Mouse (Mus musculus) urinary bladder, postnatal 36 days (tissue): ENCODE measurements around the gene Olfr577.

Experiments used
- DNase-seq, 2 experiments: peaks; one replicate each; pipeline ENCODE4 v3.0.0; 2022; ENCODE audit warnings: low spot score in 2 of 2, mixed read lengths in 1 of 2

Olfr577 gene

DNA sequence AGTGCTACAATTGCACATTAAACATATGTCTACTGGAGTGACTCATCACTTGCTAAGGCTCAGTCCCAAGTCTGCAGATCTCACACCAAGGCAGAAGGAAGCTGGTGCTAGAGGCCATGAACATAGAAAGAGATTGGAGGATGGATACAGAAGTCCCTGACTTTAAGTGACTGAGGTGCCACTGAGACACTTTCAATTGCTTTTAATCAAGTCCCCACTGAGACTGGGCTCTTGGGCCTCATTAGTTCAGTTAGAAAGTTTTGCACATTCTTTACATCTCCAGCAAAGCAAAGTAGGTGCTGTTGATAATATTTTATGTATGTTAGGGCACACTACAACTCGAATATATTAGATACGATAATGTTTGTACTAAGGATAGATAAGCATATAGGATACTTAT, at the start of gene Olfr577:
Gene Olfr577, minus strand, starts transcription at position 101 of the 400 bp plus-strand sequence.
- DNase-seq: no peak

DNA sequence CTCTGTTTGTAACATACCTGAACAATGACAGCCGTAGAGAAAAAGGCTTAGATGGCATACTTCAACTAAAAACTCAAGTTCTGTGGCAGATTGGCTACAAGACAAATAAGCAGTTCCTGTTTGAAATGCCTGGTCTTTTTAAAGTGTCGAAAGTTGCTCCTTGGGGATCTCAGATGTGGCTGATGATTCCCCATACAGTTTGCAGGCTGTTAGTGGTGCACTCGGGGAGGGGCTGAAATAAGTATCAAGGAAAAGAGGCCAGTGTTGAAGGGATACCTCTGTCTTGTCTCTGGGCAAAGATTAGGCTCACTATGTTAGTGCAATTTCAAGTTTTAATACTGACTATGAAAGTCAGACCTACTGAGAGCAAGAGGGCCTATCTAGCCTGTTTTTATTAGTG, 13.5 kb upstream of the Olfr577 start, which contains the start of gene Olfr578:
Gene Olfr578, minus strand, starts transcription at position 101 of the 400 bp plus-strand sequence.
- no peak for DNase-seq

DNA sequence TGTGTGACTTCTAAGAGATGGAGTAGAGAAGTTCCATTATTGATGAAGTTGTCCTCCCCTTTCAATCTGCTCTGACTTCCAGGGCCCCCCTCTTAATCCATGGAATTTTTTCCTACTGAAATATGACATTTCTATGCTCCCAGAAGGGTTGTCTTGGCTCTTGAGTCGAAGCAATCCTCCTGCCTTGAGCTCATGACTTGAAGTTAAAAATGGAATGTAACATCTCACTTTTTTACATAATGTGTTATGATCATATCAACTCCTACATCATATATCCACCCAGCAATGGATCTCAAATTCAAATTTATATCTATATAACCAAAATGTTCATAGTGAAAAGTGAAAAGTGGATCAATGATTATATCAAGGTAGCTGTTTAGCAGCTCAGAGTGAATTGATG, 1.3 kb downstream of the Olfr577 start:
- DNase-seq: no peak

DNA sequence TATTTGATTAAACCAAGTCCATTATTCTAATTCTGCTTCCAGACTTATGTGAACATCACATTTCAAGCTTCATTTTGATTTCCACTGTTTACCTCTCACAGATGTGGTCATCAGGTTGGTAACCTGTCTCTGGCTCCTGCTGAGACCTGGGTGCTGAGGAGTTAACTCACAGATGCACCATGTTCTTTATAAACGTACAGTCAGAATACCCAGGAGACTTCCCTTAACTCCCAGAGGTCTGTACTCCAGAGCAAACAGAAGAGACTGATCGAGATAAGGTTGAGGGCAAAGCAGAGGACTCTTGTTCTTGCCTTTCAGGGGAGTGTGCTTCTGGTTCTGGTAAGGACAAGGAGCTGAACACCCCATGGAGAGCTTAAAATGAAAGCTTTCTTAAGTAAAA, 13.4 kb downstream of the Olfr577 start, which contains the start of gene Olfr576:
Gene Olfr576, plus strand, starts transcription at position 301 of the 400 bp plus-strand sequence.
- no peak for DNase-seq

DNA sequence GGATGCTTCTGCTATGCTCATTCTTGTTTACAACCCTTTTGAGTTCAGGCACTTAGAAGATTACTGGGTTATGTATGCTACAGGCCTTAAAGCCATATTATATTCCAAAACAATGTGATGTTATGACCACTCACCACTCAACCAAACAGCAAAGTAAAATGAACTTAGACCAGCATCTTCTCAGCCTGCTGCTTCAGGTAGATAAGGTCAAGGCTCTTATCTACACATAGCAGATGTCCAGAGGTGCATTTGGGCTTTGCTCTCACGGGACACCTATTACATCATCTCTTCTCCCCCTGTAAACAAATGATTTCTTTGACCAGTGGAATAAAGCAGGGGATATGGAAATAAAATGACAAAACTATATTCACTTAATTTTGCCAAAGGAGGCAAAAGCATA, 17.1 kb downstream of the Olfr577 start, which contains the start of gene Olfr575:
Gene Olfr575, minus strand, starts transcription at position 183 of the 400 bp plus-strand sequence.
- no peak for DNase-seq

DNA sequence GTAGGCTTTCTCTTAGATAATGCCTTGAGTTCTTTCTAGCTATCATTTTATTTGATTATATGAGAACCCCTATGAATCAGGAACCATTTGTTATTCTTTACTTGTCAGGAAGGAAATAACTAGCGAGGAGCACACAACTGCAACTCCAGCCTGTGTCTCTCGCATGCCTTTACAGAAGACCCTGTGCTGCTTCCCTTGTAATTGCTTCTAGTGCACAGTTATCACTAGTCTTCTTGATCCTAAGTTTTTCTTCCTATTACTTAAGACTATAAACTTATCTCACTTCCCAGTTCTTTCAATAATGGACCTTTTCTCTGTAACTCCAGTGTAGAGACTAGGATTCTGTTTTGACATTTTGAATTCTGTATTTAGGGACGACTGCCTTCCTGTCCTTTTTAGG, 17.6 kb downstream of the Olfr577 start:
- DNase-seq: no peak

DNA sequence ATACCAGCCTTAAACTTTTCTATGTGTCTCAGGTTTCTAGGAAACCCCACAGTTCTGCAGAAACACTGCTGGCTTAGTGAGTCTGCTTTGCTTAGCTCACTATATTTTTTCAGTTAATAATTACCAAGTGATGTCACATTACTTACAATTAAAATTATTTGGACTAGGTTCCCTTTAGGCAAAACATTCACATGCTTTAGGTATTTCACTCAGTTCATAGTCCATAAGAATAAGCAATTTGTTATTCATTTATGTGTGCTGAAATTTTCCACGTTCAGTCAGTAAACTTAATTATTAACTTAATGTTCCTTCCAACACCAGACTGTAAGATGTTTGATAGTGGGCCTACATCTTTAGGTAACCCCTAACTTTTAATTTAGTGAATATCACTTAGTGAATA, 25.0 kb downstream of the Olfr577 start:
- DNase-seq: no peak

DNA sequence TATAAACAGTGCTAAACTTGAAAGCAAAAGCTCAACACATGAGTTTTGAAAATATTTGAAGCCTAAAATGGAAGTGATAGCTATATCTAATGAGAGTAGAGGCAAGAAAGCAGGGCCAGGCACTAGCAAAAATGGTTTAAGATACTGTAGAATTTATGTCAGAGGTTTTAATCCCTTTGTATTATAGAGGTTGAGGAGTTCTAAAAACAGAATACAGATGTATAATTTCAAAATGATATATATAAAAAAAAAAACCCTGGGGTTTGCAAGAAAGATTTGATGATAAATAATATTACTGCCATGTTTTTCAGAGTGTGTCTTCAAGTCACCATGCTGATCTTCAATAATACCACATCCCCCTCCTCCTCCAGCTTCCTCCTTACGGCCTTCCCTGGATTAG, 27.6 kb downstream of the Olfr577 start, which contains the start of gene Olfr574:
Gene Olfr574, plus strand, starts transcription at position 301 of the 400 bp plus-strand sequence.
- DNase-seq: no peak

DNA sequence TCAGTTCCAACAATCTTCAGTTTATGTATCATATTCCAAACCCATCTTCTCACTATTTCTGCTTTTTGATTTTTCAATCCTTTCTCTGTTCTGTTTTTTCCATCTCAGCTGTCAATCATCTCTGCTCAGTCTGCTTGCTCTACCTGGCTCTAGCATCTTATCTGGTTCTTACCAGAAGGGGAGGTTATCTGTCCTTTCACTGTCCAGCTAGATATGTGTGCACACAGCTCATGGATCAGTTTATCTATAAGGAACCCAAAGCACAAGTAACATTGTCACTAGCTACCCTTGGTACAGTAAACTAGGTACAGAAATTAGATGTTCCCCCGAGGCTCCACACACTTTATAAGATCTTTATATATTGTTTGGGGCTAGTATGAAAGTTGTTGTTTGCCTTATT, 32.3 kb downstream of the Olfr577 start:
- no peak for DNase-seq

DNA sequence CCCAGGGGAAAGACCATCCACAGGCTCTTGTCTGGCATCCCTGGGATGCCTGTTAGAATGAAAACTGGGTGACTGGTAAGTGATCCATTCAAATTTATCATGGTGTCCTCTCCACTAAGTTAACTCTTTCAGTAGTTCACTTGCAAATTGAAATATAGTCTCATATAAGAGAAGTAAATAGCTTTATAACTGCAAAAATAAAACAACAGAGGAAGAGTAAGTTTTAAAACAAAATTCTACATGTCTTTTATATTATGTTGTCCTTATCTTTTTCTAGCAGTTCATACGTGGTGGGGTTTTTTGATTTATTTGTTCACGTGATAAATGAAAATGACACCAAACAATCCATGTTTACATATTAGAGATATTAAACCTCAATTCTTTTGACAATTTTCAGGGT, 33.3 kb downstream of the Olfr577 start, which contains the start of gene Olfr573-ps1:
Gene Olfr573-ps1, minus strand, starts transcription at position 101 of the 400 bp plus-strand sequence.
- no peak for DNase-seq

DNA sequence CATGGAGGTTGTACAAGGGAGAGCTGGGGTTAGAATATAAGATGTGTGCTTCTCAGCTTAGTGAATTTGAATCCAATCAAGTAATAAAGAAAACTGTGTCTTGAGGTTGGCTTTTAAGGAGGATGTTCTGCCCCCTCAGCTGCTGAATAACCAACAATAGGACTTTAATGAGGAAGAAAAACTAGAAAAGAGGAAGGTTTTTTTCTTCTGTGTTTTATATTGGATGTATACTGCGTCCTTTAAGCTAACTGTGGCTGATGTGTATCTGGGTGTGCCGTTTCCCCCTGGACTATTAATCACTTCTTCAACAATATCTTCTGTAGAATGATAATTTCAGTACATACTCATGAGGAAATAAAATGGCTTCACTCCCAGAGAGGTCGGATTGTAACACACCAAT, 48.6 kb downstream of the Olfr577 start:
- DNase-seq: no peak

DNA sequence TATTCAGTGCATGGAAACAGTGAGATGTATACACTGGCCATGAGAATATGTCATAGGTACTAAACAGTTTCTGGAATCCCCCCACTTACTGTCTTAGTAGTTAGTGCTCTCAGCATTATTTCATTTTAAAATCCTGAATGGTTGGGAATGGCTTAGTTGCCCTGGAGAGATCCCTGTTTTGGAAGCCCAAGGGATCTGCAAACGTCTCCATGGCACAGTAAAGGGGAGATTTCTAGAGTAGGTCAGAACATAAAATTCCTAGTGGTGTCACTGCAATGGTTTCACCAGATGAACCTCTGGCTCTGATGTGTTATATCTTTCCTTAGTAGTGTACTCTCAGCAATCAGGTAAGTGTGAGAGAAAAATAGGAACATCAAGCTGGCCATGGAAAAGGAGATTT, 51.6 kb downstream of the Olfr577 start, which contains the start of gene Olfr572:
Gene Olfr572, plus strand, starts transcription at position 301 of the 400 bp plus-strand sequence.
- DNase-seq: no peak
